Mouse (Mus musculus): ENCODE data around the gene Ep400.
A peak's percentile ranks its signal among the peaks of the same experiment; 100 is the strongest.
"Not testable (repeated sequence)": the region's sequence is repeated elsewhere in the genome, so short reads cannot be mapped to it uniquely, and the experiment has no call there.

The Ep400 gene

DNA sequence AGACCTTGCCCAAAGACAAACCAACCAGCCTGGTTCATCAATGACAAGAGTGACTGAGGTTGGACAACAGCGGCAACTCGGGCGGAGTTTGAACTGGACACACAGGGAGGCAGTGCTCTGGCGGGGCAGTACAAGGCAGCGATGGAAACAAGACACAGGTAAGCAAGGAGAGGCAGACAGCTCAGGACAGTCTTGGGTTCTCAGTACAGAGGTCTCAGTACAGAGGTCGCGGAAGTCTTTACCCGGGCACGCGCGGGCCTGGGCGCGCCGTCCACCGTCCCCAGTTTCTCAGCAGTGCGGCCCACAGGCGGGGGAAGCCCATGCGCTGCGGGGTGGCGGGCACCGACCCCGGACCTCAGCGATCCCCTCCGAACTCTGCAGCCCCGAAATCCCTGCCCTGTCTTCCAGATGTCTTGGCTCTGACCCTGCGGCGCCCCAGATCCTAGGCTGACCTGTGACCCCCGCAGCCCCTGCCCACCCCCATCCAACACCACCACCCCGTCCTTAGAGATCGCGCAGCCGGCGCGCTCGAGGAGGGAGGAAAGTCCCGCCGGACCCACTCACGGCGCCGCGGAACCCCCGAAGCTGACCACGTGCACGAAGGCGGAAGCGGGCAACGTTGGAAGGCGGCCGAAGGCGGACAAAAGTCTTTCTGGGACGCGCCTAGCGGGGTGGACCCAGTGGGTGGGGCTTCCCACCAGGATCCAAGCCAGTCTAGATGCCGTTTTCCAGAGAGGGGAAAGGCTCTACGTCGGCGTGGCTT lies 9.7 kb upstream of the Ep400 start, which contains the start of gene Pus1:
TSS of gene Pus1 (minus strand) at position 662 of the 763 bp plus-strand sequence.
- peak; percentile 87 to 89 for DNase-seq (ENCODE audit: low spot score in 2 of 2)

DNA sequence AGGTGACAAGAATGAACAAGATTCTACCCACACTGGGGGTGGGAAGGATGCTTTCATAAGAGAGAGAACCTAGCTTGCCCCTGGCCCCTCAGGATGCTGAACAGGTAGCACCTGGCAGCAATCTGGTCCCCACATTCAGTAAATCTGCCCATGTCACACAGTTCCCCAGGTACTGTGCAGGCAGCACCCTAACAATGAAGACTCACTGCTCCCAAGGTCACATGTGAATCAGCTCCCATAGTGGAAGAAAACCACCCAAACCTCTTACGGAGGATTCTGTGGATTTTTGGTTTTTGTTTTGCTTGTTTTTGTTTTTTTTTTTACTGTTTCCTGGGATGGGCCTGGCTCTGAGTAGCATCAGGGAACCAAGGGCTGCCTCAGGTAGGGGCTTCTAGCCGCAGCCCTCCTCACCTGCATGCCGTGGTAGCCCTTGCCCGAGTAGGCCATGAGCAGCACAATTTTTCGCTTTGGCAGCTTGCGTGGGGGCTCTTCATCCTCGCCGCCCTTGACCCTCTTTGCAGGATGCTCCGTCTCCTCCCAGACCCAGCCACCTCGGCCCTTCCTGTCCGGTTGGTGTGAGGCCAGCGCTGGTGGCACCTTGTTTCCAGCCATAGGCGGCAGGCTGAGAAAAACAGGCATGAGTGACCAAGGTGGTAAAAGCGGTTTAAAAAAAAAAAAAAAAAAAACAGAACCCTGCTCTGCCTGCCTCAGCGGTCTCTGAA lies 8.9 kb upstream of the Ep400 start:
- DNase-seq (ENCODE audit: low spot score in 2 of 2): peak in 1 of 2 experiments; percentile 35

DNA sequence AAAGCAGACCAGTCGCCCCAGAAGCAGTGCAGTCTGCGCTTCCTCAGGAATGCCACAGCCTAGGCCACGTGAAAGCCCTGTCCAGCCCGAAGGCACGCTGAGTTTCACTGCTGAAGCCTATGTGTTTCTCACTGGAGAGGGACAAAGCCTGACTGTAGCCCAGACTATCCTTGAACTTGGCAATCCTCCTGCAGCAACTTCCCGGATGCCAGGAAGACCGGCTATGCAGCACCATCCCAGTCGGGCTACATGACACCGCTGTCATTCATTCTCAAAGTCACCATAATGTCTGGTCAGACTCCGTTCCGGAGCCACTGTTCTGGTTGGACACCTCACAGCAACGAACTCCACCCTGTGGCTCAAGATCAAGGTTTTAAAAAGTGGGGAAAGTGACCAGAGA lies 7.7 kb upstream of the Ep400 start:
- DNase-seq (ENCODE audit: low spot score in 2 of 2): no peak

DNA sequence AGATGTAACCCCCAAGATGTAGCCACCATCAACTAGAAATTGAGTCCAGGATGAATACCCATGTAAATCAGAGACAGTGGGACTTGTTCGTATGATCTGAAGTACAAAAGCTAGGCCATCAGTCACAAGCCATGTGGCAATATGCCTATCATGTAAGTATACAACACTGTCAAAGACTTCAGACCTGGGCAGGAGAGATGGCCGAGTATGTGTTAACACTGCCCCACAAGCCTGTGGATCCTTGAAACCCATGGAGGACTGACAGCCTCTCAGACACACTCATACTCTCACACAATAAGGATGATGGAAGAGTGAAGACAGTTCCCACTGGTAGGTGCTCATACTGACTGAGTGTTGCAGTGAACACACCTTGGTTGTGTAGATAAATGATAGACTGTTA lies 5.6 kb upstream of the Ep400 start:
- DNase-seq (ENCODE audit: low spot score in 2 of 2): no peak

DNA sequence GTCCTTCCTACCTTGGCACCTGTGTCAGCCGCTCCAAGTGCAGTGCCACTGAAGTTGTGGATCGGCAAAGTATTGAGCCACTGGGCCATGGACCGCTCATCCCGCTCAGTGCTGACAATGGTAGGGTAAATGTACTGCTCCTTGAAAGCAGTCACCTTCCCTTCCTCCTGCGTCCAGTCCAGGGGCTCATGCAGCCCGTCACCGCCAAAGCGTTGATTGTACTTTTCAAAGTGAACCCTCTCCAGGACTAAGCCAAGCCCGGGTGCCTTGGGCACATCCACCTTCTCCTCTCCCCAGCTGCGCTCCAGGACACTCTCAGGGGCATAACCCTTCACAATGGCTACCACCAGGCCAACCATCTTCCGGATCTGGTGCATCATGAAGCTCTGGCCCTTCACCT lies 4.0 kb upstream of the Ep400 start:
- DNase-seq (ENCODE audit: low spot score in 2 of 2): no peak

DNA sequence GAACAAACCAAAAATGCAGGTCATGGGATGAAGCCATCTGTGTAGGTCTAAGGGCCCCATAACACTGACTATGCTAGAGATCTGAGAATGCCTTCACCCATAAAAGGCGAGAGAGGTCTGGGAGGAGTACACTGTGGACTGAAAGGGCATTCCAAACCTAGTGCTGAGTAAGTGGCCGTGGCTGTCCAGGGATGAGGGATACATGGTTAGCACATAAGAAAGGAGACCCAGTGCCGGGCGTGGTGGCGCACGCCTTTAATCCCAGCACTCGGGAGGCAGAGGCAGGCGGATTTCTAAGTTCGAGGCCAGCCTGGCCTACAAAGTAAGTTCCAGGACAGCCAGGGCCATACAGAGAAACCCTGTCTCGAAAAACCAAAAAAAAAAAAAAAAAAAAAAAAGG lies 2.4 kb upstream of the Ep400 start:
- not testable (repeated sequence) for DNase-seq (ENCODE audit: low spot score in 2 of 2)

DNA sequence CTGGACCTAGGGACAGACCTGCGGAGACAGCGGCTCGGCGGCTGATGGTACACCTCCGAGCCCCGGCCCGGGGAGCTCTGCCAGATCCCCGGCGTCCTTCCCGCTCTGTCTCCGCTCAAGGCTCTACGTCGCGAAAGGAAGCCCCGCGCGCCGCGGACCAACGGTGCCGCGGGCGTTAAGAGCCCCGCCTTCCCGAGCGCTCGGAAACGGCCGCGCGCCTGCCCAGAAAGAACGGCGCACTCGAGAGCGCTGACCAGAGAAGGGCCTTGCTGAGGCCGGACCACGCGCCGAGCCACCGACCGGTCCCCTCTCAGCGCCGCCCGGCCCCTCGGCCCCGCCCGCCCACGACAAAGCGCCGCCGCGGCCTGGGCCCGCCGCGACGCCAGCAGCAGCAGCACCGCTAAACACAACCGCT lies 479 bp downstream of the Ep400 start:
- peak in 1 of 2 experiments; percentile 43 for DNase-seq (ENCODE audit: low spot score in 2 of 2)

DNA sequence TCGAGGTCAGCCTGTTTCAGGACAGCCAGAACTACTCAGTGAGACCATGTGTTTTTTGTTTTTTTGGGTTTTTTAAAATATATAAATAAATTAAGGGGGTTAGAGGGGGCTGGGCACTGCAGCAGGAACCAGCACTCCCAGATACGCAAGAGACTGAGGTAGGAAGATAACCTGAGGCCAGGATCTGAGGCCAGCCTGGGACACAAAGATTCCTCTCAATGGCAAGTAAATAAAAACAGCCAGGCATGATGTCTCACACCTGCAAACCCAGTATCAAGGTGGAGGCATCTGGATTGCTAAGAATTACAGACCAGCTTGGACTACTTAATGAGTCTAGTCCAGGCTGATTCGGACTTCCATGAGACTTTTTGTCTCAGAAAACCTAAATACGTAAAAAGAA lies 1.2 kb downstream of the Ep400 start:
- DNase-seq (ENCODE audit: low spot score in 2 of 2): no peak

DNA sequence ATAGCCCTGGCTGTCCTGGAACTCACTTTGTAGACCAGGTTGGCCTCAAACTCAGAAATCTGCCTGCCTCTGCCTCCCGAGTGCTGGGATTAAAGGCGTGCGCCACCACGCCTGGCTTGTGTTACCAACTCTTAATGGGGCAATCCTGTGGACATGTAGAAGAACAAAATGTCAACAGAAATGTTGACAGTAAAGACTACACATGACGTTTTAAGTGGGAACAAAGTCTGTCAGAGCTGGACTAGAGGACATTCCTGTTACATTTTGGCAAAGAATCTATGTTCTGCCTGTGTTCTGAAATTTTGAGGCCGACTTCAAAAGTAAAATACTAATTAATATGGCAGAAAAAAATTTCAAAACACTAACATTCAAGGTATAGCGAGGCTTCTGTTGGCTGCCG lies 6.6 kb downstream of the Ep400 start:
- no peak for DNase-seq (ENCODE audit: low spot score in 2 of 2)

DNA sequence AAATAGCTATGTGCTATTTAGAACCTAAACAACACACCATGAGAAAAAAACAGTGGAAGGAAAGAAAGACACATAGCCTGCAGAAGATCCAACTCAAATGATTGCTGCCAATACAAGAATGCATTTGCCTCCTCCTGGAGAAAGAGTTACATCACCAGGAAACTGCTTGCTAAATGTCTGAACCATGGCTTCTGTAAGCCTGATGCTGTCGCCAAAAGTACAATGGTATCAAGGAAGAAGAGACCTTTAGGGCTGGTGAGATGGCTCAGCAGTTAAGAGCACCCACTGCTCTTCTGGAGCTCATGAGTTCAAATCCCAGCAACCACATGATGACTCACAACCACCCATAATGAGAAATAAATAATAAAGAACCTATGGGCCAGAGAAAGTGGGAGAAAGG lies 25.5 kb downstream of the Ep400 start:
- no peak for DNase-seq (ENCODE audit: low spot score in 2 of 2)

DNA sequence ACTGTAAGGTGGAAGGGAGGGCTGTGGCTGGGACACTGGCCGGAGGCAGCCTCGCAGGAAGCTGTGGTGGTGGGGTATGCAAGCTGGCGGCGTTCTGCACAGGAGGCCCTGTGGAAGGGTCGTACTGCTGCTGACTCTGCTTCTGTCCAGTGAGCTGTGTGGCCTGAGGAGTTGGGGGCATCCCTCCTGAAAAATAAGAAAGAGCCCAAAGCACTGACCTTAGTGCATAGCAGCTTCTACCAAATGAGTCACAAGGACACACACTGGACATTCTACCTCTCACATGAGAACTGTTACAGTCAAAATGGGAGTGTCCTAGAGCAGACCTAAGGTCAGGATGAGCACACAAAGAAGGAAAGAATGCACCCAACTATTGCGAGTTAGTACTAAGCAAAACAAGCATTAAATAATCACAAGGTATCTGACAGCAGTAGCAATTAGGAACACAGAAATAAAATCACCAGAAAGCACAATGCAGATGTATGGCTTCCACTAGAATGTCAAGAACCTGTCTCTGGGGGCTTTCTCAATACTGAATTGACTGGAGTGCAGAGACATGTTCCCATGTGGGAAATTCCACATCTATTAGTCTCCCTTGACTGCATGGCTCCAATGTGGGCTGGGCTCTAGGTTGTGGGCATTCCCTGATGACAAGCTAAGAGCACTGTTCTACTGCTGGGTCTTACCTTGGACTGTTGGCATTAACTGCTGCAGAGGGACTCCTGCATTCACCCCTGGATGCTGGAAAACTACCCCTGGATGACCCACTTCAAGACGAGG lies 30.8 kb downstream of the Ep400 start:
- no peak for DNase-seq (ENCODE audit: low spot score in 2 of 2)

DNA sequence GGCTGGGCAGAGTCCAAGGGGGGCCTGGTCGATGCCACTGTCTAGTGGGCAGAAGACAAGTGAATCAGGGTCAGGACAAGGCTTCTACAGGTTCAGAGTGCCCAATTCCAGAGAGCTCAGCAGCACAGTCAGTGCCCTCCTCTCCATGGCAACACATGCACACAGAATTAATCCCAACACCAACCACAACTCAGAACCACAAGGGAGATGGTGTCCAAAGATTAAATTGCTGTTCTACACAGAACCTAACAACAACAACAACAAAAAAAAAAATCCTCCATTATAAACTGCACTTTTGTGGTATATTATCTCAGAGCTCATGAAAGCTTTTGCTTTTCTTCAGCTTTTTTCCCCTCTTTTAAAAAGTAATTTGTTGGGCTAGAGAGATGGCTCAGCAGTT lies 34.9 kb downstream of the Ep400 start:
- no peak for DNase-seq (ENCODE audit: low spot score in 2 of 2)

DNA sequence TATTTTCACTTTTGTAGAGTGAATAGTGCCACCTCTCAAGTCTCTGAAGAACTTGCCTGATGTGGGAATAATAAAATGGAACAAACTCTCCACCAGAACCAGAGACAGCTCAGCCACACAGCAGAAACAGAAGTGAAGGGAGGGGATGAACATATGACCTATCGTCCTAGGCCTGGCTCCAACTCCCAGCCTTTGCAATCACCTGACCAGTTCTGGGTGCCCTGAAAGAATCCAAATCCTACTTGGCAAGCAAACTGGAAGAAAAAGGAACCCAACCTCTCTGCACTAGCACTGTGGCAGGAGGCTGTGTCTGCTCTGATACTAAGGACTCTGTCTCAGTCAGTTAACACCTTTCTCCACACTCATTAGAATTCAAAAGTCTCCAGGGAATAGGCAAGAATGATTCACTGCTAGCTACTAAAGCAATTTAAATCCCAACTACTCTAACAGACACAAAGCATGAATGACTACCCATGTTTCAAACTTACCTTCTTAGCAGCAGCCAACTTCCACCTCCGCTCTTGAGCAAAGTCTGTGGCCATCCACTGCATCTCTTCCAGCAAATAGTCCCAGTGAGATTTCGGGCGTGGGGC lies 37.2 kb downstream of the Ep400 start:
- no peak for DNase-seq (ENCODE audit: low spot score in 2 of 2)

DNA sequence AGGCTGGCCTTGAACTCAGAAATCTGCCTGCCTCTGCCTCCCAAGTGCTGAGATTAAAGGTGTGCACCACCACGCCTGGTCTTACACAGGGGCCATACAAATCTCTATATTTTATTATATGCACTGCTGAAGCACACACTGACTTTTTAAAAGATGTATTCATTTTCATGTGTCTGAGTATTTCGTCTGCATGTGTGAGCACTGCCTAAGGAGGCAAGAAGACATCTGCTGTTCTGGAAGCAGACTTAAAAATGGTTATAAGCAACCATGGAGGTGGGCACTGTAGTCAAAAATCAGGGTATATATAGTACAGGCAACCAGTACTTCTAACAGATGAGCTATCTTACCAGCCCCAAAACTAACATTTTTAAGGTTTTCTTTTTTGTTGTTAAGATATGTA lies 39.3 kb downstream of the Ep400 start:
- DNase-seq (ENCODE audit: low spot score in 2 of 2): no peak

DNA sequence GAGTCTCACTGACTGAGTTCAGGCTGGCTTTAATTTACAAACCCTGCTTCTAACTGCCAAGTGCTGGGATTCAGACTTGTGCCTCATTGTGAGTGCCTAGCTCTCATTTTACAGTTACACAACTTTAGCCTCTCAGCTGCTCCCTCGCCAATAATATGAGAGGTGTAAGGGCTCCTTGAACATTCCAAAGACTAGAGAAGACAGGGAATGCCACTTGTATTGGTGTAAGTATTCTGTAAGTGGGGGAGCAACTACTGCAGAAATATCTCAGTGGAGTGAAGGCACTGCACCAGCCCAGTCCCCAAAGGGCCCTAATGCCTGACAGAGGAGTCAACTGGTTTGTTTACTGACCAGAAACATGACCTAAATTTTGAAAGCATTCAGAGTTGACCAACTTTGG lies 42.7 kb downstream of the Ep400 start:
- no peak for DNase-seq (ENCODE audit: low spot score in 2 of 2)

DNA sequence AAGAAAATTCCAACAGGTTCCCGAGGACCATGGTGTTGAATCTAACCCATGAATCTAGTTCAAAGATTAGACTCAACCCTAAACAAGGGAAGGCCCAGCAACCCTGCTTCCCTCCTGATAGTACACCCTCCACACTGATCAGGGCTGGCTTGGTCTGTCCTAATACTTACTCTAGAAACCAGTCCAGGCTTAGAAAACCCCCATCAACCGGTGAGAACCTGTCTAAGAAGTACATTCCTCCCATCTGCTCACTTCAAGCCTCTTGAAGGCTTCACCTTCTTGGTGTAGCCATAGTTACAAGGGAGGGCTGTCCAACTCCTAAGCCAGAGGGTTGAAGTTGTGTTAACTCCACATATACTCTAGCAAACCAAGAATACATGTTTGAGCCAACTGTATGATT lies 47.0 kb downstream of the Ep400 start:
- no peak for DNase-seq (ENCODE audit: low spot score in 2 of 2)

DNA sequence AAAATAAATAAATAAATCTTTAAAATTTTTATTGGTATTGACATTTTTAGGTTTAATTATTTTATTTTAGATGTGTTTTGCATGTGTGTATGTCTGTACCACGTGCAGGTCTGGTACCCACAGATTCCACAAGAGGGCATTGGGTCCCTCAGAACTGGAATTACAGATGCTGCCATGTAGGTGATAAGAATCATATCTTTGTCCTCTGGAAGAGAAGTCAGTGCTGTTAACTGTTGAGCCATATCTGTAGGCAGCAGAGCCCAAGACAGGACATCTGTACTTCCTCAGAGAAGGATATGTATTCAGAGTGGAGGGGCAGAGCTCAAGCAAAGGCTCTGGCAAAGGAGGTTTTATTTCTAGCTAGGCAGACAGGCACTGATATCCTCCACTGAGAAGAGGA lies 49.1 kb downstream of the Ep400 start:
- not testable (repeated sequence) for DNase-seq (ENCODE audit: low spot score in 2 of 2)

DNA sequence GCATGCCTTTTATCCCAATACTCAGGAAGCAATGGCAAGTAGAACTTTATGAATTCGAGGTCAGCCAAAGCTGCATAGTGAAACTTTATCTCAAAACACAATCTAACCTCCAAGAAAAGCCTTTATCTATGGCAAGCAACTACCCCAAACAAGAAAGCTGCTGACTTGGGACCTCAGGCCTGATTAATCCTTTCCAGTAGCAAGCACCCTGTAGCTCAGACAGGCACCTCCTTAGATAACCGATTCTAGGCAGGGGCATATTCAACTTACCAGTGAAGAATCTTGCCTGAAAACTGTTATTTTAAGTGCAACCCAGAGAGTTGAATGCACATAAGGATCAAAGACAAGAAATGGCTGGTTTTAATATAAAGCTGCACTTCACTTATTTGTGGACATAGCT lies 59.1 kb downstream of the Ep400 start:
- no peak for DNase-seq (ENCODE audit: low spot score in 2 of 2)

DNA sequence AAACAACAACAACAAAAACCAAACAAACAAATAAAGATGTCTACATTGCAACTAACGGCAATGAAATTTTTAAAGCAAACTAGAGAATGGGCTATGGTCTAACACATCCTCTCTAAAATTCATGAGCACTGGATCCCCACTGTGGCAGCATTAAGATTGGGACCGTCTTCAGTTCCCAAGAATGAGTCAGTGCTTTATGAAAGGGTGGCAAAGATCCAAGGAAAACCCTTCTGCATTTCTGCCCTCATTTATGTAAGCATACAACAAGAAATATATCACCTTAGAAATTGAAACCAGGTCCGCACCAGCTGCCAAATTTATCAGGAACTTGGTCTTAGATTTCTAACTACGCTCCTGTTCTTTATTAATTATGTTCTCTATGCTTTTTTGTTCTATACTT lies 61.3 kb downstream of the Ep400 start:
- DNase-seq (ENCODE audit: low spot score in 2 of 2): no peak

DNA sequence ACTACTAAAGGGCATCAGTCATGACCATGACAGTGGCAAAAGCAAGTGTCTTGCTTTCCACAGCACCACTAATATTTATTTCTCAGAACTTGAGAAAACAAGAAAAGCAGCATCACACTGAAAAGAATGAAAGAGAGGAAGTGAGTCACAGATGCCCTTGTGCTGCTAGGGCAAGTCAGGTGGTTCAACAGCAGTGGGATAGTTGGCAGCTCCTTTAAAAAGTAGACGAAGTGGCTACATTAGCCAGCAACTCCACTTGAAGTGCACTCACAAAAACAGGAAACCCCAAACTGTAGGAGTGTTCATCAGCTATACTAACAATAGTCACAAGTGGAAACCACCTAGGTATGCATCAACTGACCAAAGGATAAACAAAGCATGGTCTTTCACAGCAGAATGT lies 66.5 kb downstream of the Ep400 start:
- no peak for DNase-seq (ENCODE audit: low spot score in 2 of 2)

DNA sequence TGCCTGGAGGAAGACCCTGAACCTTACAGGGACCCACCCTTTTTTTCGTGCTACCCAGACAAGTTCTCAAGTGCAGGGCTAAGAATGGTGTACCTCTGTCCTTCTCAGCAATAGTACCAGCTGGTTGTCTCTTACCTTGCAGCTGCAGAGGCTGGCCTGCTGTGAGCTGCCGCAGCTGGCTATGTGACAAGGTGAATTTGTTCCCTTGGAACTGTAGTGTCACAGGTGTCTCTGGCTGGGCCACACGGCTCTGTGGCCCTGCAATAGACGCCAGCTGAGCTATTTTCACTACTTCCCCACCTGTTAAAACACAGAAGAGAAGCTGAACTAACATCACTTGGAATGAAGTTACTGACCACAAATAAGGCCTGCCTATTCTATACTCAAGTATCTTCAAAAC lies 71.9 kb downstream of the Ep400 start:
- DNase-seq (ENCODE audit: low spot score in 2 of 2): no peak

DNA sequence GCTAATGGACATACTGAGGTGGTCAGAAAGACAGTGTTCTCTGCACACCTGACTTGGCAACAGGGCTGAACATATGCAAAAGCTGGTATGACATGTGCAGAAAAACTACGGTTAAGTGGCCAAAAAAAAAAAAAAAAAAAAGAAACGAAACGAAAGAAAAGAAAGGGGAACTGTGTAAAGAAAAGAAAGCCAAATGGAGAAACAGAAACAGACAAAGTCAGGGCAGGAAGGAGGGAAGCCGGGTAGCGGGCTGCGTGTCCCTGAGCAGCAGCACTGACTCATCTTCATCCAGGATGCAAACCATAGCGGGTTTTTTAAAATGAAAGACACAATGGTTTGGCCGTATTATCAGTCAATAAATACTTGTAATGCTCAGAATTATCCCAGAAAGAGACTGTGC lies 88.5 kb downstream of the Ep400 start:
- peak in 1 of 2 experiments; percentile 24 for DNase-seq (ENCODE audit: low spot score in 2 of 2)
